Mouse (Mus musculus) forebrain, embryonic 11.5 days (tissue): ENCODE measurements around the gene Lipa. TPM values are rescaled to one million over a fixed set of nuclear protein-coding genes. Genes with fewer than 3 reads are reported as not detected.

Source experiments
- ATAC-seq: fragments of 200-750 bp; cut with Nextera tagmentation; replicated peaks from 2 replicates; pipeline ENCODE4 v1.8.0; 2017; ENCODE audit warnings: moderate TSS enrichment; ENCODE audit not compliant: low FRiP score
- DNase-seq: peaks from one replicate; pipeline ENCODE4 v3.0.0-alpha.2; 2017; ENCODE audit warnings: low spot score
- H3K27ac ChIP-seq: fragments of 300-500 bp; sonication (generic); 2 replicates; pipeline ENCODE4 v1.5.1; 2014; ENCODE audit warnings: low read depth, low read length
- H3K27me3 ChIP-seq: fragments of 300-500 bp; sonication (generic); 2 replicates; pipeline ENCODE4 v1.6.1; 2014; ENCODE audit warnings: mild to moderate bottlenecking, low read length, mixed read lengths; ENCODE audit not compliant: control insufficient read depth, insufficient read depth
- H3K36me3 ChIP-seq: fragments of 300-500 bp; sonication (generic); 2 replicates; pipeline ENCODE4 v1.6.1; 2014; ENCODE audit warnings: mild to moderate bottlenecking, low read length, moderate library complexity, mixed read lengths; ENCODE audit not compliant: control insufficient read depth, insufficient read depth
- H3K4me1 ChIP-seq: fragments of 300-500 bp; sonication (generic); replicated peaks from 2 replicates; pipeline ENCODE4 v1.6.1; 2014; ENCODE audit warnings: low read length, mixed read lengths; ENCODE audit not compliant: control insufficient read depth, insufficient read depth
- H3K4me2 ChIP-seq: fragments of 300-500 bp; sonication (generic); 2 replicates; pipeline ENCODE4 v1.6.1; 2014; ENCODE audit warnings: low read depth, mild to moderate bottlenecking, low read length, moderate library complexity, mixed read lengths; ENCODE audit not compliant: severe bottlenecking
- H3K4me3 ChIP-seq: fragments of 300-500 bp; sonication (generic); 2 replicates; pipeline ENCODE4 v1.5.1; 2014; ENCODE audit warnings: low read depth, low read length
- H3K9ac ChIP-seq: fragments of 300-500 bp; sonication (generic); 2 replicates; pipeline ENCODE4 v1.6.1; 2014; ENCODE audit warnings: low read length
- H3K9me3 ChIP-seq: fragments of 300-500 bp; sonication (generic); 2 replicates; pipeline ENCODE4 v1.6.1; 2016; ENCODE audit warnings: low read length, mixed read lengths; ENCODE audit not compliant: control insufficient read depth
- WGBS: fragments of 180-500 bp; shearing (Covaris S2); extraction: QIAGEN DNeasy Blood & Tissue Kit; methylation state at CpG from one replicate; pipeline ENCODE4 v1.1.7; 2014; 5-methylcytosine and 5-hydroxymethylcytosine counted together
- polyA plus RNA-seq: library from polyadenylated mRNA; unstranded; fragments of >200 nt; fragmentation: Nextera tagmentation; extraction: Ambion mirVana; gene quantifications from 2 replicates; pipeline ENCODE4 v1.2.1, GENCODE M21; 2014

Lipa gene
- polyA plus RNA-seq, 1 experiment from 2014 or later: 20.9 TPM

DNA sequence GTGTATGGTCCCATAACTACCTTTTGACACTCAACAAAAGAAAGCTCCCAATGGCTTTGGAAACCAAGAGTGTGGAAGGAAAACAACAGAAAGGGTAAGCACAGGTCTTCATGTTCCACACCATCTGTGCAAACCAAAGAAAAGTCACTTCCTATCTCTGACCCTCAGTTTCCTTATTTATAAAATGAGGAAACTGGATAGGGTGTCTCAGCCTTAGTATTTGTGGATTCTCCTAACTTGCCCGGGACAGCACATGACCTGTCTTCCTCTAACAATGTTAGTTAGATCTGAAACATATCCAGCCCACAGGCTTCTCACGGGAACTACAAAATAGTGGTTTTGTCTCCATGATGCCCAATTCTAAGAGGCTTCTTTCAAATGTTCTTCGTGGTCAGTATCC is 62.8 kb downstream of the Lipa start:
- Histone ChIP-seq H3K27ac (no peak overlapping the region), H3K4me3 (no peak overlapping the region), H3K4me2 (no peak overlapping the region), H3K9ac (no peak overlapping the region), H3K27me3 (no peaks in the 10 kb centered on the region), H3K9me3 (no peaks in the 10 kb centered on the region), H3K4me1 (peaks cover 3% of the 10 kb centered on the region; the same call in 1 of the 2 replicates), H3K36me3 (no peaks in the 10 kb centered on the region)
- no peak for ATAC-seq
- WGBS: 69% methylated on average over 3 of the region's 3 CpGs
- no peak for DNase-seq

DNA sequence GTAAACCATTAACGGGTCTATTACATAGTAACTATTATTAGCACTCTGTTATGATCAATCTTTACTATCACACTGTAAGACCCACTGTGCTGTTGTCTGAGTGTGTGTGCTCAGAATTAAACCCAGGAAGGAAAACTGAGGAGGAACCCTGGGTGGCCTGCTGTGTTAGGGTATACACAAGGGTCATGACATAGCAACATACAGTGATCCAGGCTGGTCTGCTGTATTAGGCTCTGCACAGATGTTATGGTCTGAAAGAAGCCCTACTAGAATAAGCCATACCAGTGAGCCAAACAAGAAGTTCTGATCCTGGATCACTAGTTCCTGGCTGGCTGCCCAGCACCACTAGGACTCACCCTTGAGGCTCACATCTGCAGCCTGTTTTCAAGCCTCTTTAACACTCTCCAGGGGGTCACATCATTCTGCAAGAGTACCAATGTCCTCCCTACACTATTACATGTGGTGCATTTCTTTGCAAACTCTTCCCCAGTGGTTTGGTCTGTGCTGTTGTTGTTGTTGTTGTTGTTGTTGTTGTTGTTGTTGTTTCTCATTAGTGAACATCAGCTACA is 65.7 kb downstream of the Lipa start:
- Histone ChIP-seq H3K9me3 (no peaks in the 10 kb centered on the region), H3K27ac (no peak overlapping the region), H3K27me3 (no peaks in the 10 kb centered on the region), H3K9ac (no peak overlapping the region), H3K4me3 (no peak overlapping the region), H3K4me2 (no peak overlapping the region), H3K4me1 (no peaks in the 10 kb centered on the region), H3K36me3 (no peaks in the 10 kb centered on the region)
- DNase-seq (no peak), ATAC-seq (no peak)
- WGBS: 89% methylated on average over 1 of the region's 1 CpGs

DNA sequence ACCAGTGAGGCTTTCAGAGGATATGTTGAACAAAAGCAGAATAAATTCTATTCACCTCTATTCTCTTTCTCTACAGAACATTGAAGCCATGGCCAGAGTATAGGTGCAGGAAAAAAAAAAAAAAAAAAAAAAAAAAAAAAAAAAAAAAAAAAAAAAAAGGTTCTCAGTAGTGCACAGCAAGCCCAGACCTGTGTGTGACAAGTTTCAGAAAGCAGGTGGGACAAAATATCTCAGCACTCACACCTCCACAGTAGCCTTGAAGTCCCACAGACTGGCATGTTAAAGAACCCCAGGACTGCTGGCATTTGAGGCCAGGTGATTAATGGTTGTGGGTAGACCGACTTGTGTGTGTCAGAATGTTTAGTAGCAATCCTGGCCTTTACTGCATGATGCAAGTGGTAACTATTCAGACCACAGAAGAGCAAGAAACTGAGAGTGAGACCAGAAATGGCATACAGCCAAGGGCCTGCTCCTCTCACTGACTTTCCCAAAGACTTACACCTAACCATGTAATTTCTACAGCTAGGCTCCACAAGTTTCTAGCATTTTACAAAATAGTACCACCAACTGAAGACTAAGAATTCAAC is 76.4 kb downstream of the Lipa start:
- Histone ChIP-seq H3K9ac (no peak overlapping the region), H3K4me3 (no peak overlapping the region), H3K9me3 (no peaks in the 10 kb centered on the region), H3K36me3 (no peaks in the 10 kb centered on the region), H3K4me1 (no peaks in the 10 kb centered on the region), H3K27me3 (peaks cover 2% of the 10 kb centered on the region; the same call in 1 of the 2 replicates), H3K27ac (no peak overlapping the region), H3K4me2 (no peak overlapping the region)
- no peak for DNase-seq
- no peak for ATAC-seq
- 84% methylated on average over 1 of the region's 1 CpGs for WGBS

DNA sequence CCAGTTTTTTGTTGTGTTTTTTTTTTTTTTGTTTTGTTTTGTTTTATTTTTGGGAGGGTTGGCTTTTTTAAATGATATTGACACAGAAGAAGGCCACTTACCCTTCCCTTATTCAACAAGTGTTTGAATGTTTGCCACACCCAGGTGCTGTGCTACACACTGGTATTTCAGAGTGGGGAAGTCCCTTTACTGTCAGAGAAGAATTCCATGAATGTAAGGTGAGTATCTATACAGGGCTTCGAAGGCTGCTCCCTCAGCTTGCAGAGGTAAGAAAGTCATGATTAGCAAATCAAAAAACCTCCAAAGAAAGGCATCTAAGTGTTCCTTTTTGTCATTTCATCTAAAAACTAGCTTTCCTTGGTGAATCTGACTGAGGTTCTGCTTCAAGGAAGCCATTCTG is 78.4 kb downstream of the Lipa start:
- Histone ChIP-seq H3K36me3 (no peaks in the 10 kb centered on the region), H3K27me3 (no peaks in the 10 kb centered on the region), H3K4me1 (no peaks in the 10 kb centered on the region), H3K27ac (no peak overlapping the region), H3K4me3 (no peak overlapping the region), H3K4me2 (no peak overlapping the region), H3K9ac (no peak overlapping the region), H3K9me3 (no peaks in the 10 kb centered on the region)
- 86% methylated on average over 1 of the region's 1 CpGs for WGBS
- no peak for ATAC-seq
- DNase-seq: no peak

DNA sequence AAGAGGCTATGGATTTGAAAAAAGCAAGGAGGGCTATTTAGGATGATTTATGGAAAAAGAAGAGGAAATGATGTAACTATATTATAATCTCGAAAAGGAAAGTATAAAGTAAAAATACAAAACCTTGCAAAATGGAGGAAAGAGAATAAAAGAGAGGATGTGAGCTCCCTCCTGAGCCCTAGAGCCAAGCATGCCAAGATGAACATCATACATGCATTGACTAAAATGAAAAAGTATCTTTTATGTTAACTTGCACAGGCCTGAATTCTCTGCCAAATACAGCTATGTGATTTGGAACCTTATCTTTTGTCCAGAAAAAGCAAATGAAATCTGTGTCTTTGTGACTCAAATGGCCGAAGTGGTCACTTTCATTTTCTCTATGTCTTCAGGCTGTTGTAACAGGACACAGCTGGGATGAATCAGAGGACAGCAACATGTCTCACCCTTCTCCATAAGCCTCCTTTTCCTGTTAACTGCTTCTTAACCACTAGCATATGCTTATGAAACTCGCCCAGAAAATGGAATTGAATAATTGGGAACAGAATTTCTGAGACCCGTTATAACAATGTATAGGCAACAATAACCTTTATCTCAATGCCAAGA is 81.8 kb downstream of the Lipa start:
- WGBS: 69% methylated on average over 4 of the region's 4 CpGs
- DNase-seq (no peak), ATAC-seq (no peak)
- Histone ChIP-seq H3K27me3 (no peaks in the 10 kb centered on the region), H3K9me3 (no peaks in the 10 kb centered on the region), H3K36me3 (no peaks in the 10 kb centered on the region), H3K4me3 (no peak overlapping the region), H3K4me2 (no peak overlapping the region), H3K4me1 (no peaks in the 10 kb centered on the region), H3K9ac (no peak overlapping the region), H3K27ac (no peak overlapping the region)

DNA sequence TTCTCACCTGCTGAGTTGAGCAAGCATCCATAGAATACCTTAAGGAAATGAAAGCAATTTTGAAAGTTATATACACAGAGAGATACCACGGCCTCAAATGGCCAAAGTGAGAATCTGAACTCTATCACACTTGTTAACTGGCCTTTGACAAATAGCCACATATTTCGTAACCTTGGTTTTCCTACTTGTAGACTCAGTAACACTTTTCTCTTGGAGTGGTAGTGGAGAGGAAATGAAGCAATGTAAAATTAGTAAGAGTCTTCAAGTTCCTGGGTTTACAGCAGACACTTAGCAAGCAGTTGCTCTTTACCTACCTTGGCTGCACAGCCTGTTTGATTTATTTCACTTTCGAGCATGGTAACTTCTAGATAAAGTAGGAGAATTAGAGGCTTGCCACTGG is 82.5 kb downstream of the Lipa start:
- Histone ChIP-seq H3K36me3 (no peaks in the 10 kb centered on the region), H3K9me3 (no peaks in the 10 kb centered on the region), H3K27ac (no peak overlapping the region), H3K4me3 (no peak overlapping the region), H3K4me1 (no peaks in the 10 kb centered on the region), H3K9ac (no peak overlapping the region), H3K4me2 (no peak overlapping the region), H3K27me3 (no peaks in the 10 kb centered on the region)
- 88% methylated on average over 3 of the region's 3 CpGs for WGBS
- ATAC-seq: no peak
- DNase-seq: no peak

Other genes starting within 250 kb of the Lipa start
- gene Fas, start 236.8 kb downstream of the Lipa start, polyA plus RNA-seq: 0.60 and 0.80 TPM in 2 replicates
- gene Ch25h, start 52.3 kb downstream of the Lipa start, polyA plus RNA-seq: 0.45 and 0.75 TPM in 2 replicates
- gene Ifit2, start 23.2 kb upstream of the Lipa start, polyA plus RNA-seq: 4.9 and 6.4 TPM in 2 replicates
- 0.25 and 0.52 TPM in 2 replicates for gene Ifit3, start 56.1 kb upstream of the Lipa start, polyA plus RNA-seq
- gene Ifit1bl1, start 74.5 kb upstream of the Lipa start, polyA plus RNA-seq: 0.08 TPM in 1 of 2 replicates, not detected in the other
- 0.21 TPM in 1 of 2 replicates, not detected in the other for gene Ifit3b, start 80.5 kb upstream of the Lipa start, polyA plus RNA-seq
- 0.09 TPM in 1 of 2 replicates, not detected in the other for gene Ifit1bl2, start 113.3 kb upstream of the Lipa start, polyA plus RNA-seq
- gene Ifit1, start 113.4 kb upstream of the Lipa start, polyA plus RNA-seq: 0.20 TPM in 1 of 2 replicates, not detected in the other
- 0.91 and 1.3 TPM in 2 replicates for gene Slc16a12, start 219.8 kb upstream of the Lipa start, polyA plus RNA-seq